Mouse (Mus musculus) forebrain, embryonic 16.5 days (tissue): ENCODE data around the gene Sun5. TPM values are rescaled to one million over a fixed set of nuclear protein-coding genes. Genes with fewer than 3 reads are reported as not detected.

Experiments
- ATAC-seq: fragments of 200-750 bp; cut with Nextera tagmentation; 2 replicates; pipeline ENCODE4 v1.8.0; 2017; ENCODE audit warnings: mild to moderate bottlenecking, moderate library complexity
- H3K27ac ChIP-seq: fragments of 300-500 bp; sonication (generic); 2 replicates; pipeline ENCODE4 v1.5.1; 2014; ENCODE audit warnings: low read length, control low read depth
- H3K27me3 ChIP-seq: fragments of 300-500 bp; sonication (generic); replicated peaks from 2 replicates; pipeline ENCODE4 v1.6.1; 2014; ENCODE audit warnings: low read length; ENCODE audit not compliant: control insufficient read depth, insufficient read depth
- H3K36me3 ChIP-seq: fragments of 300-500 bp; sonication (generic); 2 replicates; pipeline ENCODE4 v1.6.1; 2014; ENCODE audit not compliant: control insufficient read depth, insufficient read depth
- H3K4me1 ChIP-seq: fragments of 300-500 bp; sonication (generic); replicated peaks from 2 replicates; pipeline ENCODE4 v1.6.1; 2014; ENCODE audit warnings: low read length; ENCODE audit not compliant: control insufficient read depth, insufficient read depth
- H3K4me2 ChIP-seq: fragments of 300-500 bp; sonication (generic); 2 replicates; pipeline ENCODE4 v1.6.1; 2014; ENCODE audit warnings: mild to moderate bottlenecking, low read length, control low read depth
- H3K4me3 ChIP-seq: fragments of 300-500 bp; sonication (generic); replicated peaks from 2 replicates; pipeline ENCODE4 v1.5.1; 2014; ENCODE audit warnings: mild to moderate bottlenecking, low read length, control low read depth
- H3K9ac ChIP-seq: fragments of 300-500 bp; sonication (generic); replicated peaks from 2 replicates; pipeline ENCODE4 v1.6.1; 2014; ENCODE audit warnings: low read depth, low read length, control low read depth
- H3K9me3 ChIP-seq: fragments of 300-500 bp; sonication (generic); 2 replicates; pipeline ENCODE4 v1.6.1; 2016; ENCODE audit warnings: low read length; ENCODE audit not compliant: control insufficient read depth
- WGBS: fragments of 180-500 bp; shearing (Covaris S2); extraction: QIAGEN DNeasy Blood & Tissue Kit; methylation state at CpG from one replicate; pipeline ENCODE4 v1.1.7; 2014; 5-methylcytosine and 5-hydroxymethylcytosine counted together
- polyA plus RNA-seq: library from polyadenylated mRNA; unstranded; fragments of >200 nt; fragmentation: Nextera tagmentation; extraction: Ambion mirVana; gene quantifications from 2 replicates; pipeline ENCODE4 v1.2.1, GENCODE M21; 2015

Gene Sun5
- polyA plus RNA-seq = not detected in 2 replicates

GRCm38 (mm10) chr2:153870984-153871383 is at the start of gene Sun5:
Gene Sun5, minus strand, starts transcription at chr2:153871084.
- H3K27ac ChIP-seq = no peak within 1 kb of the TSS
- ATAC-seq = no peak
- H3K36me3 ChIP-seq = no peaks in the 10 kb centered on the region
- no peaks in the 10 kb centered on the region for H3K9me3 ChIP-seq
- H3K27me3 ChIP-seq = no peaks in the 10 kb centered on the region
- WGBS = 93% methylated on average over 4 of the region's 4 CpGs
- H3K9ac ChIP-seq = no peak within 1 kb of the TSS
- no peak within 1 kb of the TSS for H3K4me3 ChIP-seq
- no peak within 1 kb of the TSS for H3K4me2 ChIP-seq
- peaks cover 2% of the 10 kb centered on the region; the same call in 1 of the 2 replicates for H3K4me1 ChIP-seq

- no peak for ATAC-seq
- H3K27me3 ChIP-seq = no peaks in the 10 kb centered on the region
- H3K9ac ChIP-seq = no peak within 1 kb of the TSS
- H3K36me3 ChIP-seq = no peaks in the 10 kb centered on the region
- H3K4me3 ChIP-seq = no peak within 1 kb of the TSS
- no peaks in the 10 kb centered on the region for H3K9me3 ChIP-seq
- H3K27ac ChIP-seq = no peak within 1 kb of the TSS
- no peak within 1 kb of the TSS for H3K4me2 ChIP-seq
- 48% methylated on average over 8 of the region's 8 CpGs for WGBS
- H3K4me1 ChIP-seq = peaks cover 3% of the 10 kb centered on the region; the same call in 1 of the 2 replicates
These were observed 47.0 kb upstream of the Sun5 start, which contains the start of gene Bpifb3 for GRCm38 (mm10) chr2:153917930-153918329. Gene Bpifb3, plus strand, starts transcription at chr2:153918230.

- H3K9me3 ChIP-seq = no peaks in the 10 kb centered on the region
- H3K27me3 ChIP-seq = no peaks in the 10 kb centered on the region
- no peak overlapping the region for H3K27ac ChIP-seq
- H3K36me3 ChIP-seq = no peaks in the 10 kb centered on the region
- no peak overlapping the region for H3K9ac ChIP-seq
- no peak overlapping the region for H3K4me3 ChIP-seq
- peaks cover 3% of the 10 kb centered on the region; the same call in 1 of the 2 replicates for H3K4me1 ChIP-seq
- 37% methylated on average over 5 of the region's 5 CpGs for WGBS
- no peak for ATAC-seq
- no peak overlapping the region for H3K4me2 ChIP-seq
These were observed 43.3 kb upstream of the Sun5 start for GRCm38 (mm10) chr2:153914151-153914550.

GRCm38 (mm10) chr2:153906626-153907025 is 35.7 kb upstream of the Sun5 start:
- no peak overlapping the region for H3K27ac ChIP-seq
- no peaks in the 10 kb centered on the region for H3K9me3 ChIP-seq
- 87% methylated on average over 4 of the region's 4 CpGs for WGBS
- H3K4me1 ChIP-seq = no peaks in the 10 kb centered on the region
- H3K4me3 ChIP-seq = no peak overlapping the region
- no peak overlapping the region for H3K9ac ChIP-seq
- H3K4me2 ChIP-seq = no peak overlapping the region
- no peaks in the 10 kb centered on the region for H3K27me3 ChIP-seq
- no peaks in the 10 kb centered on the region for H3K36me3 ChIP-seq
- ATAC-seq = no peak

GRCm38 (mm10) chr2:153902726-153903125 is 31.8 kb upstream of the Sun5 start:
- Histone ChIP-seq H3K9me3 (no peaks in the 10 kb centered on the region), H3K36me3 (no peaks in the 10 kb centered on the region), H3K4me3 (no peak overlapping the region), H3K4me2 (no peak overlapping the region), H3K9ac (no peak overlapping the region), H3K4me1 (no peaks in the 10 kb centered on the region), H3K27me3 (no peaks in the 10 kb centered on the region), H3K27ac (no peak overlapping the region)
- ATAC-seq = no peak
- 84% methylated on average over 6 of the region's 6 CpGs for WGBS

GRCm38 (mm10) chr2:153900088-153900487 is 29.2 kb upstream of the Sun5 start, which contains the start of gene Bpifb6:
Gene Bpifb6, plus strand, starts transcription at chr2:153900388.
- WGBS = 39% methylated on average over 4 of the region's 4 CpGs
- Histone ChIP-seq H3K4me2 (no peak within 1 kb of the TSS), H3K4me3 (no peak within 1 kb of the TSS), H3K36me3 (no peaks in the 10 kb centered on the region), H3K4me1 (no peaks in the 10 kb centered on the region), H3K9ac (no peak within 1 kb of the TSS), H3K9me3 (no peaks in the 10 kb centered on the region), H3K27me3 (no peaks in the 10 kb centered on the region), H3K27ac (no peak within 1 kb of the TSS)
- no peak for ATAC-seq

- no peak for ATAC-seq
- no peak overlapping the region for H3K4me2 ChIP-seq
- 68% methylated on average over 5 of the region's 5 CpGs for WGBS
- no peaks in the 10 kb centered on the region for H3K27me3 ChIP-seq
- H3K9me3 ChIP-seq = no peaks in the 10 kb centered on the region
- no peak overlapping the region for H3K9ac ChIP-seq
- H3K27ac ChIP-seq = no peak overlapping the region
- H3K4me3 ChIP-seq = no peak overlapping the region
- H3K36me3 ChIP-seq = no peaks in the 10 kb centered on the region
- H3K4me1 ChIP-seq = no peaks in the 10 kb centered on the region
These were observed 28.2 kb upstream of the Sun5 start for GRCm38 (mm10) chr2:153899111-153899510.

GRCm38 (mm10) chr2:153874745-153875144 is 3.9 kb upstream of the Sun5 start, which contains the start of gene Bpifb2:
Gene Bpifb2, plus strand, starts transcription at chr2:153875045.
- no peaks in the 10 kb centered on the region for H3K27me3 ChIP-seq
- H3K9ac ChIP-seq = no peak within 1 kb of the TSS
- H3K9me3 ChIP-seq = no peaks in the 10 kb centered on the region
- H3K4me3 ChIP-seq = no peak within 1 kb of the TSS
- 82% methylated on average over 9 of the region's 9 CpGs for WGBS
- no peak within 1 kb of the TSS for H3K4me2 ChIP-seq
- H3K36me3 ChIP-seq = no peaks in the 10 kb centered on the region
- no peak within 1 kb of the TSS for H3K27ac ChIP-seq
- no peak for ATAC-seq
- H3K4me1 ChIP-seq = peaks cover 3% of the 10 kb centered on the region; the same call in 1 of the 2 replicates

GRCm38 (mm10) chr2:153861960-153862359 is 8.9 kb downstream of the Sun5 start:
- WGBS = 80% methylated on average over 3 of the region's 3 CpGs

GRCm38 (mm10) chr2:153860715-153861114 is 10.2 kb downstream of the Sun5 start:
- H3K4me2 ChIP-seq = no peak overlapping the region
- 67% methylated on average over 3 of the region's 3 CpGs for WGBS
- H3K4me3 ChIP-seq = no peak overlapping the region
- no peaks in the 10 kb centered on the region for H3K4me1 ChIP-seq
- no peak overlapping the region for H3K9ac ChIP-seq
- H3K27ac ChIP-seq = no peak overlapping the region
- H3K27me3 ChIP-seq = no peaks in the 10 kb centered on the region
- no peaks in the 10 kb centered on the region for H3K36me3 ChIP-seq
- no peak for ATAC-seq
- H3K9me3 ChIP-seq = no peaks in the 10 kb centered on the region

More at GRCm38 (mm10) chr2:153861960-153862359, 8.9 kb downstream of the Sun5 start:
- no peaks in the 10 kb centered on the region for H3K27me3 ChIP-seq
- no peak overlapping the region for H3K4me2 ChIP-seq
- H3K4me3 ChIP-seq = no peak overlapping the region
- no peak overlapping the region for H3K9ac ChIP-seq
- no peaks in the 10 kb centered on the region for H3K36me3 ChIP-seq
- H3K4me1 ChIP-seq = no peaks in the 10 kb centered on the region
- no peak overlapping the region for H3K27ac ChIP-seq
- no peak for ATAC-seq
- no peaks in the 10 kb centered on the region for H3K9me3 ChIP-seq
